ENCODE assay signal across 26 mouse cellular contexts in the genomic region with DNA sequence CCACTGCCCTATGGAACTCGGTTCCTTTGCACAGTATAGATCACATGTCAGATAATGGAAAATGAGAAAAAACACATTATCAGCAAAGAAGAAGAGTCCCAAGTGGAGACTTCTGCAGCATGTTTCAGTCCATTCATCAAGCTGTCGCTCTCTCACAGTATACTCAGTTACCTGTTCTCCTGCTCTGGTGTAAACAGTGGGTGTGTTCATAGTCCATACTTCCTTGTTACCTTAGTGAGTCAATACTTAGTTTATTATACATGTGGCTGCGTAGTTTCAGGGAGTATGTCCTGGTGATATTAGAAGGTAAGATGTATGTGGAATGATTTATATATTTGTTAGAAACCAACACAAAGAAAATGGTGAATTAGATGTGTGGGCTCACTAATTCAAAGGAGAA.
DNase-seq lines count a peak whose midpoint lies in the region; ATAC-seq and TF ChIP-seq lines count a peak whose summit lies in the region.
"Had no signal": no experiment of that assay in that cellular context is flagged by ENCODE, and none has a peak within 500 bp of the region (broad histone marks: within the 10 kb centered on the region; RNA-seq: fewer than 3 reads in every experiment).

No protein-coding gene starts in this region.

- no peaks in the 10 kb centered on the region for H3K4me1 ChIP-seq in forebrain, postnatal 0 days (ENCODE audit: insufficient read depth)
- peaks cover 6% of the 10 kb centered on the region for H3K4me1 ChIP-seq in forebrain, embryonic 13.5 days
- H3K4me1 ChIP-seq in hindbrain, embryonic 15.5 days (replicated peaks), result no peaks in the 10 kb centered on the region
- peaks cover 8% of the 10 kb centered on the region for H3K4me1 ChIP-seq in hindbrain, embryonic 10.5 days (replicated peaks)
- H3K4me1 ChIP-seq in stomach, embryonic 14.5 days (ENCODE audit: control insufficient read depth, insufficient read depth, low read length), result no peaks in the 10 kb centered on the region
- H3K4me1 ChIP-seq: heart, embryonic 10.5 days; heart, embryonic 13.5 days had no signal

- no peak overlapping the region for H3K9ac ChIP-seq in forebrain, postnatal 0 days
- no peak overlapping the region for H3K9ac ChIP-seq in forebrain, embryonic 13.5 days
- no peak overlapping the region for H3K9ac ChIP-seq in hindbrain, embryonic 15.5 days
- no peak overlapping the region for H3K9ac ChIP-seq in stomach, embryonic 14.5 days (replicated peaks; ENCODE audit: low read depth, low read length)
- H3K9ac ChIP-seq: forebrain, embryonic 15.5 days; heart, embryonic 13.5 days; hindbrain, embryonic 13.5 days had no signal

- 0 out of 2 replicates have a peak, but pooled peaks have one; percentile 25 for ATAC-seq in forebrain, postnatal 0 days
- ATAC-seq in forebrain, embryonic 13.5 days, result no peak
- 0 out of 2 replicates have a peak, but pooled peaks have one; percentile 23 for ATAC-seq in hindbrain, embryonic 15.5 days (ENCODE audit: low FRiP score, low read depth)
- peak; percentile 56; the same call in 1 of the 2 replicates for ATAC-seq in stomach, embryonic 14.5 days (ENCODE audit: insufficient number of reproducible peaks, insufficient read depth, low FRiP score, low read depth)
- ATAC-seq: forebrain, embryonic 15.5 days; Patski had no signal

- no peak overlapping the region for H3K4me2 ChIP-seq in forebrain, postnatal 0 days (ENCODE audit: low read depth)
- H3K4me2 ChIP-seq in forebrain, embryonic 13.5 days, result no peak overlapping the region
- H3K4me2 ChIP-seq in hindbrain, embryonic 15.5 days, result no peak overlapping the region
- no peak overlapping the region for H3K4me2 ChIP-seq in stomach, embryonic 14.5 days (replicated peaks; ENCODE audit: low read depth, low read length)
- H3K4me2 ChIP-seq: forebrain, embryonic 15.5 days; heart, embryonic 13.5 days; hindbrain, embryonic 13.5 days had no signal

- no peak for DNase-seq in forebrain, postnatal 0 days
- no peak for DNase-seq in hindbrain, embryonic 10.5 days (ENCODE audit: low spot score)
- no peak for DNase-seq in lung, postnatal 14 days
- DNase-seq: adrenal gland, postnatal 10 days; adrenal gland, postnatal 36 days; B cell, adult 2 months; cerebellum, adult 18-20 months; cerebellum, adult 9-10 months; cerebellum, postnatal 14 days; gastrocnemius, adult 2 months; gastrocnemius, postnatal 14 days; heart, adult 2 months; heart, postnatal 14 days; heart, postnatal 4 days; kidney, adult 18-20 months had no signal

- H3K9me3 ChIP-seq in forebrain, postnatal 0 days (ENCODE audit: low read length), result no peaks in the 10 kb centered on the region
- H3K9me3 ChIP-seq in forebrain, embryonic 13.5 days (replicated peaks), result no peaks in the 10 kb centered on the region; the same call in 1 of the 2 replicates
- no peaks in the 10 kb centered on the region for H3K9me3 ChIP-seq in hindbrain, embryonic 15.5 days
- no peaks in the 10 kb centered on the region for H3K9me3 ChIP-seq in hindbrain, embryonic 10.5 days
- no peaks in the 10 kb centered on the region for H3K9me3 ChIP-seq in stomach, embryonic 14.5 days (ENCODE audit: control insufficient read depth, low read depth, low read length)
- H3K9me3 ChIP-seq: forebrain, embryonic 10.5 days; forebrain, embryonic 15.5 days; heart, embryonic 10.5 days; heart, embryonic 13.5 days; hindbrain, embryonic 13.5 days had no signal

- H3K36me3 ChIP-seq in forebrain, postnatal 0 days (ENCODE audit: insufficient read depth), result no peaks in the 10 kb centered on the region
- H3K36me3 ChIP-seq in forebrain, embryonic 13.5 days (ENCODE audit: poor library complexity, severe bottlenecking), result no peaks in the 10 kb centered on the region
- peaks cover 6% of the 10 kb centered on the region for H3K36me3 ChIP-seq in hindbrain, embryonic 15.5 days
- no peaks in the 10 kb centered on the region; the same call in 1 of the 2 replicates for H3K36me3 ChIP-seq in hindbrain, embryonic 10.5 days
- H3K36me3 ChIP-seq in stomach, embryonic 14.5 days (ENCODE audit: control insufficient read depth, insufficient read depth, low read length), result no peaks in the 10 kb centered on the region
- H3K36me3 ChIP-seq: forebrain, embryonic 10.5 days; forebrain, embryonic 15.5 days; G1E; heart, embryonic 10.5 days; heart, embryonic 13.5 days; hindbrain, embryonic 13.5 days had no signal

- H3K4me3 ChIP-seq in forebrain, postnatal 0 days (ENCODE audit: low read depth, low read length), result no peak overlapping the region
- H3K4me3 ChIP-seq in forebrain, embryonic 13.5 days, result no peak overlapping the region
- H3K4me3 ChIP-seq in hindbrain, embryonic 15.5 days, result no peak overlapping the region
- H3K4me3 ChIP-seq in hindbrain, embryonic 10.5 days, result no peak overlapping the region
- H3K4me3 ChIP-seq in stomach, embryonic 14.5 days (ENCODE audit: low read depth, low read length), result no peak overlapping the region
- H3K4me3 ChIP-seq: forebrain, embryonic 10.5 days; forebrain, embryonic 15.5 days; gastrocnemius, adult 2 months; heart, adult 2 months; heart, embryonic 10.5 days; heart, embryonic 13.5 days; hindbrain, embryonic 13.5 days had no signal

- H3K27ac ChIP-seq in forebrain, postnatal 0 days (ENCODE audit: low read depth, low read length), result no peak overlapping the region
- no peak overlapping the region for H3K27ac ChIP-seq in forebrain, embryonic 13.5 days
- H3K27ac ChIP-seq in hindbrain, embryonic 15.5 days (replicated peaks), result no peak overlapping the region
- no peak overlapping the region for H3K27ac ChIP-seq in hindbrain, embryonic 10.5 days
- H3K27ac ChIP-seq in stomach, embryonic 14.5 days (ENCODE audit: low read length), result no peak overlapping the region
- H3K27ac ChIP-seq: forebrain, embryonic 10.5 days; forebrain, embryonic 15.5 days; gastrocnemius, adult 2 months; heart, adult 2 months; heart, embryonic 10.5 days; heart, embryonic 13.5 days; hindbrain, embryonic 13.5 days had no signal

- H3K27me3 ChIP-seq in forebrain, postnatal 0 days (ENCODE audit: insufficient read depth, low read length), result no peaks in the 10 kb centered on the region
- no peaks in the 10 kb centered on the region for H3K27me3 ChIP-seq in forebrain, embryonic 13.5 days
- H3K27me3 ChIP-seq in hindbrain, embryonic 15.5 days, result no peaks in the 10 kb centered on the region
- no peaks in the 10 kb centered on the region for H3K27me3 ChIP-seq in hindbrain, embryonic 10.5 days (ENCODE audit: insufficient read depth, poor library complexity, severe bottlenecking)
- H3K27me3 ChIP-seq in stomach, embryonic 14.5 days (ENCODE audit: control insufficient read depth, insufficient read depth, low read length), result no peaks in the 10 kb centered on the region
- H3K27me3 ChIP-seq: CH12.LX; forebrain, embryonic 15.5 days; heart, embryonic 13.5 days; hindbrain, embryonic 13.5 days; Patski had no signal

- TF ChIP-seq CTCF in forebrain, postnatal 0 days (IDR thresholded peaks at IDR 0.05; ENCODE audit: low read depth), result no peak

- 91% methylated on average over 3 of the region's 3 CpGs for WGBS in forebrain, postnatal 0 days
- 90% methylated on average over 3 of the region's 3 CpGs for WGBS in forebrain, embryonic 13.5 days
- WGBS in hindbrain, embryonic 15.5 days, result 89% methylated on average over 3 of the region's 3 CpGs
- 90% methylated on average over 3 of the region's 3 CpGs for WGBS in hindbrain, embryonic 10.5 days
- 68% methylated on average over 3 of the region's 3 CpGs for WGBS in stomach, embryonic 14.5 days
